Mouse (Mus musculus) erythroblast, embryonic 14.5 days (primary cell): ENCODE results near the gene Git2.

ENCODE experiments used
- GATA1 ChIP-seq: IDR thresholded peaks from 2 replicates; pipeline ENCODE4 v1.6.1; 2012; ENCODE audit warnings: low read length, inconsistent platforms, mixed read lengths
- TAL1 ChIP-seq: IDR thresholded peaks from 3 replicates; pipeline ENCODE4 v1.6.1; 2012; ENCODE audit warnings: low read length, inconsistent platforms, mixed read lengths

DNA sequence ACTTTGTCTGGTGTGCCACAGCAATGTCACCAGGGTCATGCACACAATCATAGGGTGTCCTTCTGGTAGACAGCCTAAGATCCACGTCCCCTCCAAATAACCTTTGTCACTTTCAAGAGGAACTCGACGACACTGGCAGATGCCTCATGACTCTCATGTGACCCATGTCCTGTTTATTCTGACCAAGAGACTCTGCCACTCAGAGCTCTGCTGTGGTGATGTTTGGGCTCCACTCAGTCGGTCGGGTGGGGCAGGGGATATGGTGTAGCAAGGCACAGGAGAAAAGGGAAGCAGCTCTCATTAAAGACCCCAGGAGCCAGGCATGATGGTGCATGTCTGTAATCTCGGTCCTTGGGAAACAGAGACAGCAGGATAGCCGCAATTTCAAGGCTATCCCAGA, 76.3 kb downstream of the Git2 start:
- TF ChIP-seq GATA1, result no peak
- TF ChIP-seq TAL1, result no peak
